Mouse (Mus musculus) brain, embryonic 14.5 days (tissue): ENCODE results near the gene Lect2. TPM values are rescaled to one million over a fixed set of nuclear protein-coding genes. Genes with fewer than 3 reads are reported as not detected.

Source experiments
- DNase-seq: peaks from one replicate; pipeline ENCODE4 v3.0.0-alpha.2; 2011; ENCODE audit warnings: low read depth
- CTCF ChIP-seq: fragments of 200-500 bp; IDR thresholded peaks from 2 replicates; pipeline ENCODE4 v1.5.1; 2012; ENCODE audit warnings: inconsistent platforms, mild to moderate bottlenecking, moderate library complexity, borderline replicate concordance; ENCODE audit not compliant: insufficient read depth, insufficient read length; ENCODE audit errors: extremely low read depth
- POLR2A ChIP-seq: fragments of 200-500 bp; IDR thresholded peaks from 2 replicates; pipeline ENCODE4 v1.6.1; 2012; ENCODE audit warnings: mild to moderate bottlenecking, inconsistent platforms, borderline replicate concordance; ENCODE audit not compliant: poor library complexity, insufficient read depth, insufficient read length, severe bottlenecking; ENCODE audit errors: extremely low read depth
- polyA plus RNA-seq: library from polyadenylated mRNA; depleted of rRNA; stranded (reverse); fragments of >200 nt; gene quantifications from 2 replicates; pipeline ENCODE4 v1.2.3, GENCODE M21; 2012

Lect2 gene
- polyA plus RNA-seq, 1 experiment: 0.14 TPM

GRCm38 (mm10) chr13:56581512-56581911 is 33.2 kb upstream of the Lect2 start:
- TF ChIP-seq CTCF: no peak
- TF ChIP-seq POLR2A: no peak
- DNase-seq: peak; percentile 86

DNA sequence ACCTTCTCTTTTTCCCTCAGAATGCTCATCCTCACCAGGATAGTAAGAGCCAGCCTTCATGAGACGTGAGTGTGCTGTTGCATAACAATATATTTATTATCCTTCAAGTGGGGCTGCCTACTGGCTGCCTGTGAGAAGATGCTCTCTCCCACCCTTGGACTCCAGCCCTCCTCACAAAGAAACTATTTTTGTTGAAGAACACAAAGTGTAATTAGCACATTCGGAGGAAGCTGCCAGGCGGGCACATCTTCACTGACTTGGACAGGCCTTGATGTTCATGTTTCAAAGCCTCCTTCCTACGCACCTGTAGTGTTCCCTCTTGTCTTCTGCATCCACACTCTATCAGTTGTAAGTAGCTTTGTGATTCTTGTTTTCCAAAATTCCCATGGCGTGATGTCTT is 32.1 kb upstream of the Lect2 start:
- TF ChIP-seq POLR2A (no peak), CTCF (no peak)
- no peak for DNase-seq

DNA sequence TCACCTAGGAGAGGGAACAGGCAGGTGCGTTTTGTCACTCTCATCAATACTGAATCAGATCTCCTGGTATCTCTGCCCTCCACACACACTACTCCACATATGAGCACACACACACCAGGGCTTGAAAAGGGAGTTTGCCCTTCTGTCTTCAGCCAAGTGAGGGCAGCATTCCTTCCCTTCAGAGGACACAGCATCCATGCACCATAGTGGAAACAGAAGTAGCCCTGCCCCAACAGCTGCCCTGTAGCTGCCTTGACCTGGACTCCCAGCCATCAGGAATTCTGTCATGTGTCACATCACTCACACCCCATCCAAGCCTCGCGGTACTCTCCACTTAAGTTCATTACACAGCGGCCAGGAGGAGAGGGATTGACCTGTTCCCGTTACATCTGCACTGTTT is 29.8 kb upstream of the Lect2 start:
- no peak for DNase-seq
- TF ChIP-seq POLR2A (no peak), CTCF (no peak)

DNA sequence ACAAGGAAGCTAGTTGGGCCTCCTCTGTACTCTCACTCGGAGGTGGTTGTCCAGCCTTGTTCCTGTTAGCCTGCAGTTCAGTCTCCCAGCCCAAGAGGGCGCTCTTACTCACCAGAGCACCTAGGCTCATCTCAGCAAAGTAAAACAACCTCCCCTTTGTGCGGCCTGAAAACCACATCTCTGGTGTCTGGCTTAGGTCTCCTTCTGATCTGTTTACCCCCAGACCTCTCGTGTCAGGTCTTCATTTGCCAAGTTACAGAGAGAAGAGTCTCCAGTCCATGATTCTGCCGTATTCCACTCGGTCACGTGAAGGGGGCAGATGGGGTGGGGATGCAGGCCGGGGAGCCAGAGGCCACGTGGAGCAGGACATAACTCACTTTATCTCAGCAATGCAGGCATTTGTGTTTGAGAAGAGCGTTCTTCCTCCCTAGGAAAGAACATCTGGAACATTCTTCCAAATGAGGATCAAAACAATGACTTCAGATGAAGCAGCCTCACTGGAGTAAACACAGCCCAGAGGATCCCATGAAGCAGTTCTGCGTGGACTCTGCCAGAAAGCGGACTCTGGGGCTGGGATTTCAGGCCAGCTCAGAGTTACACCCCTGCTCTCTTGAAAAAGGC is 27.5 kb upstream of the Lect2 start:
- DNase-seq: peak; percentile 57
- TF ChIP-seq CTCF (peak; percentile 76), POLR2A (no peak)

DNA sequence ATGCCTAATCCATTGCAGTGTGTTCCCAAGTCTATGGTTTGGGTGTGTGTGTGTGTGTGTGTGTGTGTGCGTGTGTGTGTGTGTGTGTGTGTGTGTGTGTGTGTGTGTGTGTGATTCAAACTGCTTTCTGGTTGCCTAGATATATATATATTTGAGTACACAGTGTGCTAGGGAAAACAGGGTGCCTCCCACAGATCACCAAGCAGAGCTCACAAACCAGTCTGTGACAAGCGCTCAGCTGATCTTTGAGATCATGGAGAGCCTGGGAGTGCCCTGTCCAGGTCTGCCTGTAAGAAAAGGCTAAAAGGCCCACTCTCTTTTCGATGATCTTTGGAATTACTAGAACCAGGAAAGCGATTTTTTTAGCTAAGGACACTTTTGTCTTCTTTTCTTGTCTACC is 26.8 kb upstream of the Lect2 start:
- DNase-seq: no peak
- TF ChIP-seq POLR2A (no peak), CTCF (no peak)

DNA sequence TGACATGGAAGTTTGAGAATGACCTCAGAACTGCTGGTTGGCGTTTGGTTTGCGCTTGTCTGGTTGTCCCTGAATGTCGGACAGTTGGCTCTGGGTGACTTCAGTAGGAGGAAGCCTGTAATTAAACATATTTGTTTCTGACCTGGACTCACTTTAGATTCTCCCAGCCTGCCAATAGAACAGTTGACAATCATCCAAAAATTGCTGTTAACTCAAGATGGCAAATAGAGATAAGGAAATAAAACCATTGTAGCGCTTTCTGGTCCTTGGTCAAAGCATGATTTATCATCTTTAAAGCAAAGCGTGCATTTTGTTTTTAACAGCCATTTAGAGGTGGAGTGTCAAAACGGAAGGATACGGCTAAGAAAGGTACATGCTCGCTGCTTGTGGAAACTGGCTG is 23.3 kb upstream of the Lect2 start:
- no peak for DNase-seq
- TF ChIP-seq CTCF (no peak), POLR2A (no peak)

GRCm38 (mm10) chr13:56566336-56566735 is 18.0 kb upstream of the Lect2 start:
- TF ChIP-seq POLR2A: no peak
- no peak for TF ChIP-seq CTCF
- DNase-seq: peak; percentile 63

DNA sequence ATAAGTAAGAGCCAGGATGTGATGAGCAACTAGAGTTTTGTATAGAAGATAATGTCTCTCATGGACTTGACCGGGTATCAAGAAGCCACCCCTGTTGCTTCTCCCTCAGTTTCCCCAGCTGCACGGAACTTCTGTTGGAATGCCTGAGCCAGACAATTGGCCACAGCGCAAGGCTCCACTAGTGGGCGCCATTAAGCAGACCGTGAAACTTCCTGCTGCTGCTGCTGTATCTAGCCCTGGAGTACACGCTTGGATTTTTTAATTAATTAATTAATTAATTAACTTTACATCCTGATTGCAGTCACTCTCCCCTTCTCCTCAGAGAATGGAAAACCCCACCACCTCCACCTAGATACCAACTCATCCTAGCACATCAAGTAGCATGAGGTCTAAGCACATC is 14.8 kb upstream of the Lect2 start:
- no peak for TF ChIP-seq POLR2A
- TF ChIP-seq CTCF: peak; percentile 67
- no peak for DNase-seq

- TF ChIP-seq POLR2A: no peak
- no peak for TF ChIP-seq CTCF
- DNase-seq: no peak
Measured at GRCm38 (mm10) chr13:56561129-56561528, 12.8 kb upstream of the Lect2 start.

GRCm38 (mm10) chr13:56559841-56560370 is 11.6 kb upstream of the Lect2 start:
- DNase-seq: no peak
- TF ChIP-seq POLR2A: no peak
- TF ChIP-seq CTCF: no peak

GRCm38 (mm10) chr13:56558811-56559210 is 10.5 kb upstream of the Lect2 start:
- DNase-seq: no peak
- TF ChIP-seq POLR2A (no peak), CTCF (no peak)

DNA sequence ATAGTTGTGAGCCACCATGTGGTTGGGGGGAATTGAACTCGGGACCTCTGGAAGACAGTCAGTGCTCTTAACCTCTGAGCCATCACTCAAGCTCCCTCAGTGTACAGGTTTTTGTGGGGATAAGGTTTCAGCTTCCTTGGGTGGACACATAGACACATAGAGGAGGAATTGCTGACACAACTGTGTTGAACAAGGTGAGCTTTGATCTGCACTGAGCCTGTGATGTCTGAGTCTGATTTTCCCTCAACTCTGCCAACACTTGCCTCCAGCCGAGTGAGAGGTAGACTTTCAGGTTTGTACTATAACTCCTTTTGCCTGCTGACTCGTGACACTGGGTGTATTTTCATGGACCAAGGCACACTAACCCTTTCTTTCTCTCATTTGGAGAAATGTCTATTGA is 8.4 kb upstream of the Lect2 start:
- no peak for TF ChIP-seq CTCF
- no peak for TF ChIP-seq POLR2A
- DNase-seq: no peak
